Mouse (Mus musculus): Measurements from ENCODE around the gene Ccdc152. TPM values are rescaled to one million over a fixed set of nuclear protein-coding genes. Genes with fewer than 3 reads are reported as not detected.
A peak's percentile ranks its signal among the peaks of the same experiment; 100 is the strongest.
"Not testable (repeated sequence)": the region's sequence is repeated elsewhere in the genome, so short reads cannot be mapped to it uniquely, and the experiment has no call there.

Gene Ccdc152
- polyA plus RNA-seq, 1 experiment from 2014 or later = not detected

GRCm38 (mm10) chr15:3270646-3271077 is 32.7 kb downstream of the Ccdc152 start:
- H3K36me3 ChIP-seq = no peaks in the 10 kb centered on the region
- H3K4me3 ChIP-seq = peak overlapping the region; percentile 49
- peak; percentile 71 for DNase-seq (ENCODE audit: low spot score)
- H3K4me1 ChIP-seq (replicated peaks) = peaks cover 21% of the 10 kb centered on the region; the same call in 1 of the 2 replicates
- H3K27ac ChIP-seq = peak overlapping the region; percentile 93
- WGBS = 2% methylated on average over 12 of the region's 12 CpGs
- no peaks in the 10 kb centered on the region for H3K9me3 ChIP-seq
- no peaks in the 10 kb centered on the region for H3K27me3 ChIP-seq (ENCODE audit: insufficient read depth, poor library complexity, severe bottlenecking)

- H3K27ac ChIP-seq = peak overlapping the region; percentile 93
- H3K9me3 ChIP-seq = no peaks in the 10 kb centered on the region
- H3K36me3 ChIP-seq = no peaks in the 10 kb centered on the region
- no peaks in the 10 kb centered on the region for H3K27me3 ChIP-seq (ENCODE audit: insufficient read depth, poor library complexity, severe bottlenecking)
- H3K4me3 ChIP-seq = peak overlapping the region; percentile 49
- H3K4me1 ChIP-seq (replicated peaks) = peaks cover 21% of the 10 kb centered on the region; the same call in 1 of the 2 replicates
- DNase-seq (ENCODE audit: low spot score) = peak; percentile 46
- whole genome bisulfite sequencing = 18% methylated on average over 6 of the region's 6 CpGs
These were observed 33.2 kb downstream of the Ccdc152 start for GRCm38 (mm10) chr15:3269996-3270645.

GRCm38 (mm10) chr15:3269496-3269895 is 33.8 kb downstream of the Ccdc152 start:
- Histone ChIP-seq H3K36me3 (no peaks in the 10 kb centered on the region), H3K4me3 (no peak overlapping the region), H3K9me3 (no peaks in the 10 kb centered on the region), H3K27me3 (ENCODE audit: insufficient read depth, poor library complexity, severe bottlenecking) (no peaks in the 10 kb centered on the region), H3K4me1 (replicated peaks) (peaks cover 21% of the 10 kb centered on the region; the same call in 1 of the 2 replicates), H3K27ac (peak overlapping the region; percentile 93)
- DNase-seq (ENCODE audit: low spot score) = peak; percentile 15
- WGBS = 68% methylated on average over 4 of the region's 4 CpGs

- H3K27me3 ChIP-seq (ENCODE audit: insufficient read depth, poor library complexity, severe bottlenecking) = no peaks in the 10 kb centered on the region
- DNase-seq (ENCODE audit: low spot score) = no peak
- WGBS = 86% methylated on average over 6 of the region's 6 CpGs
- H3K36me3 ChIP-seq = no peaks in the 10 kb centered on the region
- no peaks in the 10 kb centered on the region for H3K9me3 ChIP-seq
- H3K4me3 ChIP-seq = no peak within 1 kb of the TSS
- H3K27ac ChIP-seq = no peak within 1 kb of the TSS
- peaks cover 21% of the 10 kb centered on the region; the same call in 1 of the 2 replicates for H3K4me1 ChIP-seq (replicated peaks)
These were observed 35.1 kb downstream of the Ccdc152 start, which contains the start of gene Selenop for GRCm38 (mm10) chr15:3268247-3268646. Selenop (plus strand) TSS chr15:3268547.

- no peaks in the 10 kb centered on the region for H3K9me3 ChIP-seq
- no peak overlapping the region for H3K27ac ChIP-seq
- no peak overlapping the region for H3K4me3 ChIP-seq
- H3K36me3 ChIP-seq = no peaks in the 10 kb centered on the region
- peaks cover 6% of the 10 kb centered on the region; the same call in 1 of the 2 replicates for H3K4me1 ChIP-seq (replicated peaks)
- WGBS = 86% methylated on average over 1 of the region's 1 CpGs
- DNase-seq (ENCODE audit: low spot score) = no peak
- H3K27me3 ChIP-seq (ENCODE audit: insufficient read depth, poor library complexity, severe bottlenecking) = no peaks in the 10 kb centered on the region
These were observed 38.5 kb downstream of the Ccdc152 start for GRCm38 (mm10) chr15:3264828-3265227.

GRCm38 (mm10) chr15:3264293-3264692 is 39.0 kb downstream of the Ccdc152 start:
- 92% methylated on average over 4 of the region's 4 CpGs for WGBS
- DNase-seq (ENCODE audit: low spot score) = no peak

GRCm38 (mm10) chr15:3262883-3263282 is 40.4 kb downstream of the Ccdc152 start:
- DNase-seq (ENCODE audit: low spot score) = no peak
- Histone ChIP-seq H3K4me3 (no peak overlapping the region), H3K9me3 (no peaks in the 10 kb centered on the region), H3K27me3 (ENCODE audit: insufficient read depth, poor library complexity, severe bottlenecking) (no peaks in the 10 kb centered on the region), H3K36me3 (no peaks in the 10 kb centered on the region), H3K27ac (no peak overlapping the region), H3K4me1 (replicated peaks) (no peaks in the 10 kb centered on the region)
- WGBS = 84% methylated on average over 3 of the region's 3 CpGs

More at GRCm38 (mm10) chr15:3264293-3264692, 39.0 kb downstream of the Ccdc152 start:
- Histone ChIP-seq H3K9me3 (no peaks in the 10 kb centered on the region), H3K4me1 (replicated peaks) (peaks cover under 1% of the 10 kb centered on the region; the same call in 1 of the 2 replicates), H3K36me3 (no peaks in the 10 kb centered on the region), H3K4me3 (no peak overlapping the region), H3K27ac (no peak overlapping the region), H3K27me3 (ENCODE audit: insufficient read depth, poor library complexity, severe bottlenecking) (no peaks in the 10 kb centered on the region)

GRCm38 (mm10) chr15:3260309-3260708 is 43.0 kb downstream of the Ccdc152 start:
- Histone ChIP-seq H3K4me1 (replicated peaks) (no peaks in the 10 kb centered on the region), H3K36me3 (no peaks in the 10 kb centered on the region), H3K27ac (no peak overlapping the region), H3K4me3 (no peak overlapping the region), H3K9me3 (no peaks in the 10 kb centered on the region), H3K27me3 (ENCODE audit: insufficient read depth, poor library complexity, severe bottlenecking) (no peaks in the 10 kb centered on the region)
- WGBS = 92% methylated on average over 4 of the region's 4 CpGs
- no peak for DNase-seq (ENCODE audit: low spot score)

GRCm38 (mm10) chr15:3259025-3259424 is 44.3 kb downstream of the Ccdc152 start:
- WGBS = 94% methylated on average over 1 of the region's 1 CpGs
- DNase-seq (ENCODE audit: low spot score) = no peak
- Histone ChIP-seq H3K4me1 (replicated peaks) (no peaks in the 10 kb centered on the region), H3K36me3 (no peaks in the 10 kb centered on the region), H3K27ac (no peak overlapping the region), H3K27me3 (ENCODE audit: insufficient read depth, poor library complexity, severe bottlenecking) (no peaks in the 10 kb centered on the region), H3K9me3 (no peaks in the 10 kb centered on the region), H3K4me3 (no peak overlapping the region)

- Histone ChIP-seq H3K27ac (no peak overlapping the region), H3K4me3 (no peak overlapping the region), H3K9me3 (no peaks in the 10 kb centered on the region), H3K36me3 (no peaks in the 10 kb centered on the region), H3K4me1 (replicated peaks) (no peaks in the 10 kb centered on the region), H3K27me3 (ENCODE audit: insufficient read depth, poor library complexity, severe bottlenecking) (no peaks in the 10 kb centered on the region)
- no peak for DNase-seq (ENCODE audit: low spot score)
These were observed 51.6 kb downstream of the Ccdc152 start for GRCm38 (mm10) chr15:3251718-3252067.

- H3K4me3 ChIP-seq = no peak overlapping the region
- DNase-seq (ENCODE audit: low spot score) = no peak
- no peaks in the 10 kb centered on the region for H3K27me3 ChIP-seq (ENCODE audit: insufficient read depth, poor library complexity, severe bottlenecking)
- no peaks in the 10 kb centered on the region for H3K4me1 ChIP-seq (replicated peaks)
- no peaks in the 10 kb centered on the region for H3K36me3 ChIP-seq
- no peaks in the 10 kb centered on the region for H3K9me3 ChIP-seq
- WGBS = 92% methylated on average over 3 of the region's 3 CpGs
- no peak overlapping the region for H3K27ac ChIP-seq
These were observed 52.2 kb downstream of the Ccdc152 start for GRCm38 (mm10) chr15:3251031-3251717.

GRCm38 (mm10) chr15:3250620-3251019 is 52.7 kb downstream of the Ccdc152 start:
- 84% methylated on average over 2 of the region's 2 CpGs for WGBS
- no peaks in the 10 kb centered on the region for H3K9me3 ChIP-seq
- H3K4me1 ChIP-seq (replicated peaks) = no peaks in the 10 kb centered on the region
- no peak for DNase-seq (ENCODE audit: low spot score)
- no peaks in the 10 kb centered on the region for H3K36me3 ChIP-seq
- no peaks in the 10 kb centered on the region for H3K27me3 ChIP-seq (ENCODE audit: insufficient read depth, poor library complexity, severe bottlenecking)
- H3K4me3 ChIP-seq = no peak overlapping the region
- no peak overlapping the region for H3K27ac ChIP-seq

GRCm38 (mm10) chr15:3245036-3245435 is 58.3 kb downstream of the Ccdc152 start:
- not testable (repeated sequence) for H3K36me3 ChIP-seq; H3K4me1 ChIP-seq (replicated peaks); H3K9me3 ChIP-seq; H3K27me3 ChIP-seq (ENCODE audit: insufficient read depth, poor library complexity, severe bottlenecking); DNase-seq (ENCODE audit: low spot score); H3K4me3 ChIP-seq; H3K27ac ChIP-seq
- 88% methylated on average over 10 of the region's 10 CpGs for WGBS

Data from hindbrain, embryonic 10.5 days (tissue).